Mouse (Mus musculus): ENCODE measurements around the gene Fyb. TPM values are rescaled to one million over a fixed set of nuclear protein-coding genes. Genes with fewer than 3 reads are reported as not detected.

Fyb gene
- polyA plus RNA-seq, 1 experiment from 2014 or later: 5.0 TPM

GRCm38 (mm10) chr15:6567993-6568392 is 45.3 kb downstream of the Fyb start:
- 88% methylated on average over 5 of the region's 5 CpGs for WGBS
- no peak overlapping the region for H3K4me2 ChIP-seq (replicated peaks; ENCODE audit: low read depth, low read length)
- H3K4me1 ChIP-seq (ENCODE audit: control insufficient read depth, insufficient read depth, low read length): no peaks in the 10 kb centered on the region
- no peak for ATAC-seq (ENCODE audit: insufficient number of reproducible peaks, insufficient read depth, low FRiP score, low read depth)
- no peaks in the 10 kb centered on the region for H3K36me3 ChIP-seq (ENCODE audit: control insufficient read depth, insufficient read depth, low read length)
- H3K9me3 ChIP-seq (ENCODE audit: control insufficient read depth, low read depth, low read length): no peaks in the 10 kb centered on the region
- H3K27me3 ChIP-seq (ENCODE audit: control insufficient read depth, insufficient read depth, low read length): no peaks in the 10 kb centered on the region
- no peak overlapping the region for H3K4me3 ChIP-seq (ENCODE audit: low read depth, low read length)
- no peak overlapping the region for H3K9ac ChIP-seq (replicated peaks; ENCODE audit: low read depth, low read length)
- H3K27ac ChIP-seq (ENCODE audit: low read length): no peak overlapping the region

DNA sequence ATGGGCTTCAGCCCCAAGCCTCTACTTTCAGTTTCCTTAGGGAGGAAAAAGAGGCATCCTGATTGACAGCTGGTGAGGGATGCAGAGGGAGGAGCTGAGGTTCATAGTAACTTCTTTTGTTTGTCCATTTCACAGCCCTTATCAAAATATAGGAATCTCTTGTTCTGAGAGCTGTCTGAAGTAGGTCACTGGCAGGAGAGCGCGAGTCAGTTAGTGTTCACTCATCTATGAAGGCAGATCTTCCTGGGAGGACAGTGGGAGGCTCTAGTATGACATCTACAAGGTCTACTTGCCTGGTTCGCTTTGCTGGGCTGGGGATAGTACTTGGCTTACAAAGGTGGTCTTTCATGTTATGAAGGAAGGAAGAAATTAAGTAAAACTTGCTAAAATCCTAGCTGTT is 46.0 kb downstream of the Fyb start:
- Histone ChIP-seq H3K27ac (ENCODE audit: low read length) (no peak overlapping the region), H3K36me3 (ENCODE audit: control insufficient read depth, insufficient read depth, low read length) (no peaks in the 10 kb centered on the region), H3K4me2 (replicated peaks; ENCODE audit: low read depth, low read length) (no peak overlapping the region), H3K9ac (replicated peaks; ENCODE audit: low read depth, low read length) (no peak overlapping the region), H3K4me1 (ENCODE audit: control insufficient read depth, insufficient read depth, low read length) (no peaks in the 10 kb centered on the region), H3K9me3 (ENCODE audit: control insufficient read depth, low read depth, low read length) (no peaks in the 10 kb centered on the region), H3K27me3 (ENCODE audit: control insufficient read depth, insufficient read depth, low read length) (no peaks in the 10 kb centered on the region), H3K4me3 (ENCODE audit: low read depth, low read length) (no peak overlapping the region)
- no peak for ATAC-seq (ENCODE audit: insufficient number of reproducible peaks, insufficient read depth, low FRiP score, low read depth)
- WGBS: 86% methylated on average over 3 of the region's 3 CpGs

GRCm38 (mm10) chr15:6569074-6569473 is 46.4 kb downstream of the Fyb start:
- no peak overlapping the region for H3K27ac ChIP-seq (ENCODE audit: low read length)
- H3K4me1 ChIP-seq (ENCODE audit: control insufficient read depth, insufficient read depth, low read length): no peaks in the 10 kb centered on the region
- no peak overlapping the region for H3K4me3 ChIP-seq (ENCODE audit: low read depth, low read length)
- H3K9me3 ChIP-seq (ENCODE audit: control insufficient read depth, low read depth, low read length): no peaks in the 10 kb centered on the region
- no peak overlapping the region for H3K9ac ChIP-seq (replicated peaks; ENCODE audit: low read depth, low read length)
- no peaks in the 10 kb centered on the region for H3K27me3 ChIP-seq (ENCODE audit: control insufficient read depth, insufficient read depth, low read length)
- WGBS: 76% methylated on average over 5 of the region's 5 CpGs
- no peak overlapping the region for H3K4me2 ChIP-seq (replicated peaks; ENCODE audit: low read depth, low read length)
- no peak for ATAC-seq (ENCODE audit: insufficient number of reproducible peaks, insufficient read depth, low FRiP score, low read depth)
- H3K36me3 ChIP-seq (ENCODE audit: control insufficient read depth, insufficient read depth, low read length): no peaks in the 10 kb centered on the region

- H3K9ac ChIP-seq (replicated peaks; ENCODE audit: low read depth, low read length): no peak overlapping the region
- 87% methylated on average over 2 of the region's 2 CpGs for WGBS
- no peaks in the 10 kb centered on the region for H3K27me3 ChIP-seq (ENCODE audit: control insufficient read depth, insufficient read depth, low read length)
- ATAC-seq (ENCODE audit: insufficient number of reproducible peaks, insufficient read depth, low FRiP score, low read depth): no peak
- H3K4me3 ChIP-seq (ENCODE audit: low read depth, low read length): no peak overlapping the region
- no peaks in the 10 kb centered on the region for H3K36me3 ChIP-seq (ENCODE audit: control insufficient read depth, insufficient read depth, low read length)
- H3K4me1 ChIP-seq (ENCODE audit: control insufficient read depth, insufficient read depth, low read length): no peaks in the 10 kb centered on the region
- H3K9me3 ChIP-seq (ENCODE audit: control insufficient read depth, low read depth, low read length): no peaks in the 10 kb centered on the region
- H3K4me2 ChIP-seq (replicated peaks; ENCODE audit: low read depth, low read length): no peak overlapping the region
- no peak overlapping the region for H3K27ac ChIP-seq (ENCODE audit: low read length)
Measured at GRCm38 (mm10) chr15:6570164-6570861, 47.7 kb downstream of the Fyb start.

DNA sequence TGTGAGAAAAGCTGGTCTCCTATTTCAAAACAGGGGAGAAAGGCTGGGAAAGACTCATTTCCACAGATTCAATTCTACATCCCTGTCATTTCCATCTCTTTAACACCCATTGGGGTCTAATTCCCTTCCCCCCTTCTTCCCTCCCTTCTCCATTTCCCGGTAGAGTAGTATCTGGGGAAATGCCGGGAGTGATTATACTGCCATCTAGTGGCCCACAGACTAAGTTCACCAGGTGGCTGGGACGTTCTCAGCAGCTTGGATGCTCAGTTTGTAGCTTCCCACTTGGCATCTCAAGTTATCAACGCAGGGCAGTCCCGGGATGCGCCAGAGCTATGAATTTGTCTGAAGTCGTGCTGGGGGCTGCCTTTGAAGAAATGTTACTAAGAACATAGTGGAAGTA is 48.2 kb downstream of the Fyb start:
- Histone ChIP-seq H3K9me3 (ENCODE audit: control insufficient read depth, low read depth, low read length) (no peaks in the 10 kb centered on the region), H3K36me3 (ENCODE audit: control insufficient read depth, insufficient read depth, low read length) (no peaks in the 10 kb centered on the region), H3K4me2 (replicated peaks; ENCODE audit: low read depth, low read length) (no peak overlapping the region), H3K9ac (replicated peaks; ENCODE audit: low read depth, low read length) (no peak overlapping the region; the same call in 1 of the 2 replicates), H3K4me3 (ENCODE audit: low read depth, low read length) (no peak overlapping the region), H3K4me1 (ENCODE audit: control insufficient read depth, insufficient read depth, low read length) (no peaks in the 10 kb centered on the region), H3K27ac (ENCODE audit: low read length) (no peak overlapping the region), H3K27me3 (ENCODE audit: control insufficient read depth, insufficient read depth, low read length) (no peaks in the 10 kb centered on the region)
- ATAC-seq (ENCODE audit: insufficient number of reproducible peaks, insufficient read depth, low FRiP score, low read depth): peak; percentile 58; the same call in 1 of the 2 replicates
- WGBS: 4% methylated on average over 7 of the region's 7 CpGs

- H3K9me3 ChIP-seq (ENCODE audit: control insufficient read depth, low read depth, low read length): no peaks in the 10 kb centered on the region
- no peak overlapping the region for H3K4me3 ChIP-seq (ENCODE audit: low read depth, low read length)
- no peak overlapping the region for H3K4me2 ChIP-seq (replicated peaks; ENCODE audit: low read depth, low read length)
- ATAC-seq (ENCODE audit: insufficient number of reproducible peaks, insufficient read depth, low FRiP score, low read depth): no peak
- WGBS: 39% methylated on average over 5 of the region's 5 CpGs
- no peak overlapping the region for H3K27ac ChIP-seq (ENCODE audit: low read length)
- no peak overlapping the region for H3K9ac ChIP-seq (replicated peaks; ENCODE audit: low read depth, low read length)
- no peaks in the 10 kb centered on the region for H3K36me3 ChIP-seq (ENCODE audit: control insufficient read depth, insufficient read depth, low read length)
- no peaks in the 10 kb centered on the region for H3K4me1 ChIP-seq (ENCODE audit: control insufficient read depth, insufficient read depth, low read length)
- no peaks in the 10 kb centered on the region for H3K27me3 ChIP-seq (ENCODE audit: control insufficient read depth, insufficient read depth, low read length)
Measured at GRCm38 (mm10) chr15:6574283-6574960, 51.8 kb downstream of the Fyb start.

DNA sequence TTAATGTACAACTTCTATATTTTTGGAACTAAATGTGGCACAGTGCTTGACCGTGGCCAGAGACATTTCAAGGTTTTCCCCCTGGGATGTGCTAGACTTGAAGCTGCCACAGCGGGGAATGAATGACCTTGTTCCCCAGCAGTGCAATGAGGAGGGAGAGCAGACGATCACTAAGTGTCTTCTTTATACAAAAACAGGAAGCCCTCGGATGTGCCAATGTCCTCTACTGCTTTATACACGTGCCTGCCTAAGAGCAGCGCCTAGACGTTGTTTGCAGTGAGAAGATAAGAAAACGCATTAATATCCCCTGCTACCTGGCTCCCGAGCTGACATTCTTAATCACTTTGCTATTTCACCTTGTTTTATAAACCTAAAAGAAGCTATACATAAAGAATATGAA is 55.3 kb downstream of the Fyb start:
- H3K4me2 ChIP-seq (replicated peaks; ENCODE audit: low read depth, low read length): no peak overlapping the region
- no peak overlapping the region for H3K4me3 ChIP-seq (ENCODE audit: low read depth, low read length)
- no peaks in the 10 kb centered on the region for H3K27me3 ChIP-seq (ENCODE audit: control insufficient read depth, insufficient read depth, low read length)
- no peak overlapping the region for H3K9ac ChIP-seq (replicated peaks; ENCODE audit: low read depth, low read length)
- ATAC-seq (ENCODE audit: insufficient number of reproducible peaks, insufficient read depth, low FRiP score, low read depth): no peak
- H3K27ac ChIP-seq (ENCODE audit: low read length): no peak overlapping the region
- H3K4me1 ChIP-seq (ENCODE audit: control insufficient read depth, insufficient read depth, low read length): no peaks in the 10 kb centered on the region
- no peaks in the 10 kb centered on the region for H3K9me3 ChIP-seq (ENCODE audit: control insufficient read depth, low read depth, low read length)
- 20% methylated on average over 9 of the region's 9 CpGs for WGBS
- no peaks in the 10 kb centered on the region for H3K36me3 ChIP-seq (ENCODE audit: control insufficient read depth, insufficient read depth, low read length)

DNA sequence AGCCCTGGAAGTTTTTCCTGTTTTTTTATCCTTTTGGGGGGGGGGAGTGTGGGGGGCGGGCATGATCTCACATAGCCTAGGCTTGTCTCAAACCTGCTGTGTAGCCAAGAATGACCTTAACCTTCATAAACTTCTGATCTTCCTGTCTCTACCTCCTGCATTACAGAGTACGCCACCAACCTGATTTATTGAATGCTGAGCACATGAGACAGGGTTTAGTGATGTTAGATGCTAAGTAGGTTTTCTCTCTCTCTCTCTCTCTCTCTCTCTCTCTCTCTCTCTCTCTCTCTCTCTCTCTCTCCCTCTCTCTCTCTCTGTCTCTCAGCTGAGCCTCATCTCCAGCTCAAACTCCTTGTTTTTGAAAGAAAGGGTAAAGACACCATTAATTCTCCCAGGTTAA is 56.0 kb downstream of the Fyb start:
- Histone ChIP-seq H3K27me3 (ENCODE audit: control insufficient read depth, insufficient read depth, low read length) (no peaks in the 10 kb centered on the region), H3K4me3 (ENCODE audit: low read depth, low read length) (no peak overlapping the region), H3K36me3 (ENCODE audit: control insufficient read depth, insufficient read depth, low read length) (no peaks in the 10 kb centered on the region), H3K27ac (ENCODE audit: low read length) (no peak overlapping the region), H3K4me1 (ENCODE audit: control insufficient read depth, insufficient read depth, low read length) (no peaks in the 10 kb centered on the region), H3K9ac (replicated peaks; ENCODE audit: low read depth, low read length) (no peak overlapping the region), H3K4me2 (replicated peaks; ENCODE audit: low read depth, low read length) (no peak overlapping the region), H3K9me3 (ENCODE audit: control insufficient read depth, low read depth, low read length) (no peaks in the 10 kb centered on the region)
- no peak for ATAC-seq (ENCODE audit: insufficient number of reproducible peaks, insufficient read depth, low FRiP score, low read depth)
- 71% methylated on average over 2 of the region's 2 CpGs for WGBS

All from stomach, embryonic 14.5 days (tissue).